Mouse (Mus musculus): ENCODE measurements at regions not wholly inside any gene's neighbourhood (a gene's known extent, or its start where the extent isn't known, plus 50 kb on each side); places are given as distances from the start of the nearest gene placed in this dataset.

DNA sequence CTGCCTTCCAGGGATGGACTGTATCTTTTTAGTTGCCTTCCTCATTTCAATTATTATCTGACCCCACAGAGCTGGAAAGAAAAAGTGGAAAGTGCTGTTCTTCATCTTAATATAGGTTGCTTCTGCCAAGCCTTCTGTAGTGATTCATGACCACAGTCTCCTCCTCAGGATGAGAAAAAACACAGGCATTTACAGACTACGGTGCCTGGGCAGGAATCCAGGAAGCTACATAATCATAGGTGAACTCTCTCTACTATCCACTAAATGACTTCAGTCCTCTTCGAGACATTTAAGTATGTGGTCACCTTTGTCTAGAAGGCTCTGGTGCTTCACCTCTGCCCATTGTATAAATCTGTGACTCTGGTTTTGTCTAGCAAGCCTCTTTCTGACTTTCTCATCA is 124.9 kb upstream of the Ntf3 start:
- Histone ChIP-seq H3K27me3 (ENCODE audit: insufficient read depth, low read length) (no peaks in the 10 kb centered on the region), H3K4me3 (ENCODE audit: low read depth, low read length) (no peak overlapping the region), H3K36me3 (replicated peaks) (no peaks in the 10 kb centered on the region), H3K4me1 (ENCODE audit: insufficient read depth, low read depth, low read length) (no peaks in the 10 kb centered on the region), H3K9me3 (replicated peaks) (peaks cover 19% of the 10 kb centered on the region)
- TF ChIP-seq TAL1 (conservative IDR thresholded peaks at IDR 0.05; ENCODE audit: low read depth, low read length) (no peak), POLR2AphosphoS5 (IDR thresholded peaks at IDR 0.05; ENCODE audit: insufficient replicate concordance, low read depth, low read length) (no peak), CTCF (IDR thresholded peaks at IDR 0.05; ENCODE audit: low read depth, low read length) (no peak)
- ATAC-seq (ENCODE audit: extremely low read depth, insufficient number of reproducible peaks, low FRiP score, poor library complexity, severe bottlenecking) (no peak), DNase-seq (ENCODE audit: low spot score) (no peak)

DNA sequence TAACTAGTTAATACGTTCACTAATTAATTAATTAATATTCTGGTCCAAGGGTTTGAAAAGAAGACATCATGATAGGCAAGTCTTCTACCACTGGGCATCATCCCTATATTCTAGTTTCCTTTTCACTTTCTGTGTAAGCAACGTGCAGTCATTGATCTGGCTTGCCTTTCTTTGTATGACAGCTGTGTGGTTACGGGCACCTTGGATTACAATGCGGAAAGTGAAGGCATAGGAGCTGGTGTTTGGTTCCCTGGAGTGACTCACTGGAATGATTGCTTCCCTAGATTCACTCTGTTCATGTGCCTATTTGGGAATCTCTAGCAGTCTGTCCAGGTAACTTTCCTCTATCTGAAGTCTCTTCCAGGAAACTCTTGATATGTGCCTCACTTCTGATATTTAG is 120.5 kb upstream of the Ntf3 start:
- Histone ChIP-seq H3K4me3 (ENCODE audit: low read depth, low read length) (no peak overlapping the region), H3K9me3 (replicated peaks) (peaks cover 22% of the 10 kb centered on the region), H3K36me3 (replicated peaks) (no peaks in the 10 kb centered on the region), H3K4me1 (ENCODE audit: insufficient read depth, low read depth, low read length) (no peaks in the 10 kb centered on the region), H3K27me3 (ENCODE audit: insufficient read depth, low read length) (no peaks in the 10 kb centered on the region)
- no peak for DNase-seq (ENCODE audit: low spot score)
- no peak for ATAC-seq (ENCODE audit: extremely low read depth, insufficient number of reproducible peaks, low FRiP score, poor library complexity, severe bottlenecking)
- TF ChIP-seq GATA2 (IDR thresholded peaks at IDR 0.05; ENCODE audit: borderline replicate concordance, low read depth, low read length) (no peak), POLR2AphosphoS5 (IDR thresholded peaks at IDR 0.05; ENCODE audit: insufficient replicate concordance, low read depth, low read length) (no peak), TAL1 (conservative IDR thresholded peaks at IDR 0.05; ENCODE audit: low read depth, low read length) (no peak), GATA1 (IDR thresholded peaks at IDR 0.05; ENCODE audit: borderline replicate concordance, low read length) (no peak), CTCF (IDR thresholded peaks at IDR 0.05; ENCODE audit: low read depth, low read length) (no peak)

DNA sequence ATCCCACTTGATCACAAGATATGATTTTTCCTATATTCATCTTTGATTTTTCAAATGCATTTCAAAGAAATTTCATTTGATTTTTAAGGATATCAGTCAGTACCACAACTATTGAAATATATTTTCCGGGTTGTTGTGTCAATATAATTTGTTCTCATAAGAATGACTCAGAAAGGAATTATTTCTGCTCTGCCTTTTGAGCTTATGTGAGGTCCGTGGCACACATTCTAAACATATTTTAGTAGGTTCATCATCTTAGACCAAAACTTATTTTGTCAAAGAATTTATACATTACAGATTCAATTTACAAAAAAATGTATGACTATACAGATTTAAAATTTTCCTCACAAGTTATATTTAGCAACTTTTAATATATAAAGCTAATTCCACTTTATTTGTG is 119.5 kb upstream of the Ntf3 start:
- Histone ChIP-seq H3K27me3 (ENCODE audit: insufficient read depth, low read length) (no peaks in the 10 kb centered on the region), H3K4me3 (ENCODE audit: low read depth, low read length) (no peak overlapping the region), H3K36me3 (replicated peaks) (no peaks in the 10 kb centered on the region), H3K4me1 (ENCODE audit: insufficient read depth, low read depth, low read length) (no peaks in the 10 kb centered on the region), H3K9me3 (replicated peaks) (peaks cover 24% of the 10 kb centered on the region)
- ATAC-seq (ENCODE audit: extremely low read depth, insufficient number of reproducible peaks, low FRiP score, poor library complexity, severe bottlenecking) (no peak), DNase-seq (ENCODE audit: low spot score) (no peak)
- TF ChIP-seq POLR2AphosphoS5 (IDR thresholded peaks at IDR 0.05; ENCODE audit: insufficient replicate concordance, low read depth, low read length) (no peak), CTCF (IDR thresholded peaks at IDR 0.05; ENCODE audit: low read depth, low read length) (no peak), TAL1 (conservative IDR thresholded peaks at IDR 0.05; ENCODE audit: low read depth, low read length) (no peak), GATA2 (IDR thresholded peaks at IDR 0.05; ENCODE audit: borderline replicate concordance, low read depth, low read length) (no peak), GATA1 (IDR thresholded peaks at IDR 0.05; ENCODE audit: borderline replicate concordance, low read length) (no peak)

- DNase-seq (ENCODE audit: low spot score), result no peak
- Histone ChIP-seq H3K4me1 (ENCODE audit: insufficient read depth, low read depth, low read length) (no peaks in the 10 kb centered on the region), H3K9me3 (replicated peaks) (peaks cover 33% of the 10 kb centered on the region), H3K27me3 (ENCODE audit: insufficient read depth, low read length) (no peaks in the 10 kb centered on the region), H3K36me3 (replicated peaks) (no peaks in the 10 kb centered on the region), H3K4me3 (ENCODE audit: low read depth, low read length) (no peak overlapping the region)
- TF ChIP-seq GATA2 (IDR thresholded peaks at IDR 0.05; ENCODE audit: borderline replicate concordance, low read depth, low read length), result no peak
- no peak for TF ChIP-seq CTCF (IDR thresholded peaks at IDR 0.05; ENCODE audit: low read depth, low read length)
- no peak for TF ChIP-seq TAL1 (conservative IDR thresholded peaks at IDR 0.05; ENCODE audit: low read depth, low read length)
- no peak for TF ChIP-seq POLR2AphosphoS5 (IDR thresholded peaks at IDR 0.05; ENCODE audit: insufficient replicate concordance, low read depth, low read length)
- TF ChIP-seq GATA1 (IDR thresholded peaks at IDR 0.05; ENCODE audit: borderline replicate concordance, low read length), result no peak
- no peak for ATAC-seq (ENCODE audit: extremely low read depth, insufficient number of reproducible peaks, low FRiP score, poor library complexity, severe bottlenecking)
These were observed 117.7 kb upstream of the Ntf3 start for GRCm38 (mm10) chr6:126284409-126284808.

GRCm38 (mm10) chr6:126280352-126280751 is 113.6 kb upstream of the Ntf3 start:
- Histone ChIP-seq H3K36me3 (replicated peaks) (no peaks in the 10 kb centered on the region), H3K27me3 (ENCODE audit: insufficient read depth, low read length) (no peaks in the 10 kb centered on the region), H3K4me3 (ENCODE audit: low read depth, low read length) (no peak overlapping the region), H3K4me1 (ENCODE audit: insufficient read depth, low read depth, low read length) (no peaks in the 10 kb centered on the region), H3K9me3 (replicated peaks) (peaks cover 22% of the 10 kb centered on the region)
- no peak for TF ChIP-seq GATA1 (IDR thresholded peaks at IDR 0.05; ENCODE audit: borderline replicate concordance, low read length)
- TF ChIP-seq TAL1 (conservative IDR thresholded peaks at IDR 0.05; ENCODE audit: low read depth, low read length), result no peak
- ATAC-seq (ENCODE audit: extremely low read depth, insufficient number of reproducible peaks, low FRiP score, poor library complexity, severe bottlenecking), result no peak
- DNase-seq (ENCODE audit: low spot score), result no peak

DNA sequence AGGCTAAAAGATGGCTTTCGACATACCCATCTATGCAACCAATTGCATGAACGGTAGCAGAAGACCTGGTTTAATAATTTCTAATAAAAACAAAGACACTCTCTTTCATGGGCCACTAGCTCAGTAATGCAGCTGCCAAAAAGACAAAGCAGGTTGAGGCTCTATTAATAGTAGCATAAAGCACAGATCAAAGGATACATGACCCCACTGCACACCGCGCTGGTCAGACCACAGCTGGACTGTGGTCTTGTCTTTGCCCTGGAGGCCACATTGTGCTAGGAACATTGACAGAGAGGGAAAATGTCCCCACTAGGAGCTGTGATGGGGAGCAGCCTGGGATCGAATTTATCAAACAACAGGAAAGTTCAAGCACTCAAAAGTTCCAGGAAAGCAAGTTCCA is 79.3 kb upstream of the Ntf3 start:
- ATAC-seq (ENCODE audit: extremely low read depth, insufficient number of reproducible peaks, low FRiP score, poor library complexity, severe bottlenecking) (no peak), DNase-seq (ENCODE audit: low spot score) (no peak)
- Histone ChIP-seq H3K4me3 (ENCODE audit: low read depth, low read length) (no peak overlapping the region), H3K9me3 (replicated peaks) (peaks cover 19% of the 10 kb centered on the region), H3K4me1 (ENCODE audit: insufficient read depth, low read depth, low read length) (no peaks in the 10 kb centered on the region), H3K27me3 (ENCODE audit: insufficient read depth, low read length) (no peaks in the 10 kb centered on the region), H3K36me3 (replicated peaks) (no peaks in the 10 kb centered on the region)
- no peak for TF ChIP-seq CTCF (IDR thresholded peaks at IDR 0.05; ENCODE audit: low read depth, low read length)
- TF ChIP-seq TAL1 (conservative IDR thresholded peaks at IDR 0.05; ENCODE audit: low read depth, low read length), result no peak
- TF ChIP-seq GATA2 (IDR thresholded peaks at IDR 0.05; ENCODE audit: borderline replicate concordance, low read depth, low read length), result no peak
- no peak for TF ChIP-seq GATA1 (IDR thresholded peaks at IDR 0.05; ENCODE audit: borderline replicate concordance, low read length)
- TF ChIP-seq POLR2AphosphoS5 (IDR thresholded peaks at IDR 0.05; ENCODE audit: insufficient replicate concordance, low read depth, low read length), result no peak

GRCm38 (mm10) chr6:126245431-126245830 is 78.7 kb upstream of the Ntf3 start:
- no peak for DNase-seq (ENCODE audit: low spot score)
- no peaks in the 10 kb centered on the region for H3K4me1 ChIP-seq (ENCODE audit: insufficient read depth, low read depth, low read length)
- peaks cover 20% of the 10 kb centered on the region for H3K9me3 ChIP-seq (replicated peaks)
- ATAC-seq (ENCODE audit: extremely low read depth, insufficient number of reproducible peaks, low FRiP score, poor library complexity, severe bottlenecking), result no peak
- H3K4me3 ChIP-seq (ENCODE audit: low read depth, low read length), result no peak overlapping the region
- TF ChIP-seq TAL1 (conservative IDR thresholded peaks at IDR 0.05; ENCODE audit: low read depth, low read length) (no peak), GATA1 (IDR thresholded peaks at IDR 0.05; ENCODE audit: borderline replicate concordance, low read length) (no peak), GATA2 (IDR thresholded peaks at IDR 0.05; ENCODE audit: borderline replicate concordance, low read depth, low read length) (no peak)
- H3K36me3 ChIP-seq (replicated peaks), result no peaks in the 10 kb centered on the region
- H3K27me3 ChIP-seq (ENCODE audit: insufficient read depth, low read length), result no peaks in the 10 kb centered on the region
